Mouse (Mus musculus) midbrain, embryonic 16.5 days (tissue): ENCODE measurements around the gene A830005F24Rik. TPM values are rescaled to one million over a fixed set of nuclear protein-coding genes. Genes with fewer than 3 reads are reported as not detected.

Source experiments
- ATAC-seq: fragments of 200-750 bp; cut with Nextera tagmentation; 2 replicates; pipeline ENCODE4 v1.8.0; 2017; ENCODE audit warnings: moderate TSS enrichment
- H3K27ac ChIP-seq: fragments of 300-500 bp; sonication (generic); 2 replicates; pipeline ENCODE4 v1.5.1; 2014; ENCODE audit warnings: mild to moderate bottlenecking, low read length, mixed read lengths
- H3K27me3 ChIP-seq: fragments of 300-500 bp; sonication (generic); 2 replicates; pipeline ENCODE4 v1.6.1; 2014; ENCODE audit warnings: low read depth, low read length, mixed read lengths; ENCODE audit not compliant: control insufficient read depth, insufficient read depth
- H3K36me3 ChIP-seq: fragments of 300-500 bp; sonication (generic); 2 replicates; pipeline ENCODE4 v1.6.1; 2014; ENCODE audit warnings: mild to moderate bottlenecking, low read length, moderate library complexity, mixed read lengths; ENCODE audit not compliant: control insufficient read depth, insufficient read depth
- H3K4me1 ChIP-seq: fragments of 300-500 bp; sonication (generic); 2 replicates; pipeline ENCODE4 v1.6.1; 2014; ENCODE audit warnings: mild to moderate bottlenecking, low read length, mixed read lengths; ENCODE audit not compliant: control insufficient read depth, insufficient read depth
- H3K4me2 ChIP-seq: fragments of 300-500 bp; sonication (generic); 2 replicates; pipeline ENCODE4 v1.6.1; 2014; ENCODE audit warnings: mild to moderate bottlenecking, low read length, mixed read lengths
- H3K4me3 ChIP-seq: fragments of 300-500 bp; sonication (generic); 2 replicates; pipeline ENCODE4 v1.5.1; 2014; ENCODE audit warnings: low read depth, mild to moderate bottlenecking, low read length, moderate library complexity, mixed read lengths
- H3K9ac ChIP-seq: fragments of 300-500 bp; sonication (generic); 2 replicates; pipeline ENCODE4 v1.6.1; 2014; ENCODE audit warnings: low read depth, low read length, mixed read lengths
- H3K9me3 ChIP-seq: fragments of 300-500 bp; sonication (generic); replicated peaks from 2 replicates; pipeline ENCODE4 v1.6.1; 2014; ENCODE audit warnings: mild to moderate bottlenecking, low read length, mixed read lengths; ENCODE audit not compliant: control insufficient read depth, poor library complexity, severe bottlenecking
- WGBS: fragments of 180-500 bp; shearing (Covaris S2); extraction: QIAGEN DNeasy Blood & Tissue Kit; methylation state at CpG from one replicate; pipeline ENCODE4 v1.1.7; 2014; 5-methylcytosine and 5-hydroxymethylcytosine counted together
- polyA plus RNA-seq: library from polyadenylated mRNA; unstranded; fragments of >200 nt; fragmentation: Nextera tagmentation; extraction: Ambion mirVana; gene quantifications from 2 replicates; pipeline ENCODE4 v1.2.1, GENCODE M21; 2015

Gene A830005F24Rik
- polyA plus RNA-seq, 1 experiment from 2014 or later: 3.4 TPM

DNA sequence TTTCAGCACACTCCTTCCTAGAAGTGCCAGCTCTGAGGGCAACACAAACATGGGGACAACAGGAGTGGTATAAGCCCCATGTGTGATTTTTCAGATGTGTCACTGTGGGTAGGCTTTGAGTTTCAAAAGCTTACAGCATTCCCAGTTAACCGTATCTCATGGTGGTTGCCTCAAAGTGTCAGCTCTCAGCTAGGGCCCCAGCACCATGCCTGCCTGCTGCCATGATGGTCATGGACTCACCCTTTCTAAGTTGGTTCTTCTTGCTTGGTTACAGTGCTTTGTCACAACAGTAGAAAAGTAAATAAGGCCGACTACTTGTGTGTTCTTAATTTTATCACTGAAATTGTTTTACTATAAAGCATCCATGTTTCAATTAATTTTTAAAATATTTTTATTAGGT is 18.1 kb downstream of the A830005F24Rik start:
- peaks cover 3% of the 10 kb centered on the region; the same call in 1 of the 2 replicates for H3K36me3 ChIP-seq
- ATAC-seq: no peak
- H3K9ac ChIP-seq: no peak overlapping the region
- H3K27me3 ChIP-seq: no peaks in the 10 kb centered on the region
- H3K4me2 ChIP-seq: no peak overlapping the region
- H3K9me3 ChIP-seq: no peaks in the 10 kb centered on the region
- 0 out of 2 replicates have a peak, but pooled peaks cover 2% of the 10 kb centered on the region for H3K4me1 ChIP-seq
- 81% methylated on average over 2 of the region's 2 CpGs for WGBS
- no peak overlapping the region for H3K27ac ChIP-seq
- H3K4me3 ChIP-seq: no peak overlapping the region

DNA sequence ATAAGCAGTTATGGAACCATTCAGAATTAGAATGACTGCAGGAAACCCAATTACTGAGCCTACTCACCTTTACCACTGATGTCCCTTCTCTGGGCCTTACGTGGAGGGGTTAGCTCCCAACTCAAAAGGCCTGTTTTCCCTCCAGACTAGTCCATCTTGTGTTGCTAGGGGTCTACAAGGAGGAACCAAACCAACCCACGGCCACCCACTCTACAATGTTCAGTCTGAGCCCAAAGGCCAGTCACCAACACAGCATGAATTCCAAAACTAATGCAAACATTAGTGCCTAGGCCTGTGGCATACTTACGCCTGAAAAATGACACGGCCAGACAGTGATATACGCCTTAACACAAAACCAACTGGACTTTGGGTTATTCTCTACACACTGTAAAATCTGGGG is 20.1 kb downstream of the A830005F24Rik start:
- no peak overlapping the region for H3K4me2 ChIP-seq
- no peak overlapping the region for H3K27ac ChIP-seq
- peaks cover 6% of the 10 kb centered on the region; the same call in 1 of the 2 replicates for H3K36me3 ChIP-seq
- H3K4me1 ChIP-seq: 0 out of 2 replicates have a peak, but pooled peaks cover under 1% of the 10 kb centered on the region
- H3K9ac ChIP-seq: no peak overlapping the region
- no peaks in the 10 kb centered on the region for H3K27me3 ChIP-seq
- no peak for ATAC-seq
- WGBS: 90% methylated on average over 5 of the region's 5 CpGs
- no peaks in the 10 kb centered on the region for H3K9me3 ChIP-seq
- no peak overlapping the region for H3K4me3 ChIP-seq

DNA sequence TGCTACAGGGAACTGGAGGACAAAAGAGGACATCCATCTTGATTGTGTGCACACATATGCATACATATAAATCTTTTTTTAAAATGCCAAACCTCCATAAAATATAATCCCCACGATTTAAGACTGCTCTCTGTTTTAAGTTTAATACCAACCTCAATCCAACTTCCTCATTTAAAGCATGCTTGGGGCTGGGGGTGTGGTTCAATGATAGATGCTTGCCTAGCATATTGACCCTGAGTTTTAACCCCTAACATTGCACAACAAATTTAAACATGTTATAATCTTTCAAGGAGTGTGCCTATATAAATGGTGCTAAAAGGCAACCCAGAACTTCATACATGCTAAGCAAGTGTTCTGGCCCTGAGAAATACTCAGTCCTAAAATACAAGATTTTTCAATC is 27.1 kb downstream of the A830005F24Rik start:
- 71% methylated on average over 1 of the region's 1 CpGs for WGBS
- Histone ChIP-seq H3K27ac (no peak overlapping the region), H3K9ac (no peak overlapping the region), H3K4me3 (no peak overlapping the region), H3K4me1 (peaks cover 34% of the 10 kb centered on the region), H3K36me3 (peaks cover 6% of the 10 kb centered on the region; the same call in 1 of the 2 replicates), H3K4me2 (no peak overlapping the region), H3K9me3 (no peaks in the 10 kb centered on the region), H3K27me3 (no peaks in the 10 kb centered on the region)
- ATAC-seq: no peak

DNA sequence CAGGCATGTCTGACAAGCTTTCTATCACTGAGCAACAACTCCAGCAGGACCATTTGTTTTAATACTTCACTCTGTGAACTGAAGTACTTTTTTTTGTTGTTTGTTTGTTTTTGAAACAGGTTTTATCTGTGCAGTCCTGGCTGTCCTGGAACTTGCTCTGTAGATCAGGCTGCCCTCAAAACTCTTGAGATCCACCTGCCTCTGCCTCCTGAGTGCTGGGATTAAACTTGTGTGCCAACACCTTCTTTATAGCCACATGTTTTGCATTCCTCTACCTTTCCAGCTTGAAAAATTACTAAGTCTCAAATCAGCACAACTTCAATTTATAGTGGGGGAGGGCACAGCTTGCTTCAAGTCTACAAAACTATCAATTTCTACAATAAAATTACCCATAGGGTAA is 31.0 kb downstream of the A830005F24Rik start:
- H3K4me1 ChIP-seq: peaks cover 37% of the 10 kb centered on the region
- H3K4me3 ChIP-seq: no peak overlapping the region
- no peaks in the 10 kb centered on the region for H3K9me3 ChIP-seq
- ATAC-seq: no peak
- H3K27ac ChIP-seq: no peak overlapping the region
- H3K4me2 ChIP-seq: peak overlapping the region; percentile 31; the same call in 1 of the 2 replicates
- H3K36me3 ChIP-seq: no peaks in the 10 kb centered on the region
- H3K27me3 ChIP-seq: no peaks in the 10 kb centered on the region
- no peak overlapping the region for H3K9ac ChIP-seq

DNA sequence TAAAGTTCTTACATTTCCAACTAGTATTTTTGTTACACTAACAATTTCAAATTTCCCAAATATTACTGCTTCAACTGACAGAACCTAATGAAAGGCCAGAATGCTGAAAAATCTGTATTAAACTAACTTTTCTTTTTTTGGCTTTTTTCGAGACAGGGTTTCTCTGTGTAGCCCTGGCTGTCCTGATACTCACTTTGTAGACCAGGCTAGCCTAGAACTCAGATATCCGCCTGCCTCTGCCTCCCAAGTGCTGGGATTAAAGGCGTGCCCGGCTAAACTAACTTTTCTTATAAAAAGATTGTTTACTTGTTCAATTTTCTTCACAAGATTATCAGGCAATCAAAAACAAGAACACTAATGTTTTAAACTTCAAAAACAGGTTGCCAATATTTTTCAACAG is 31.5 kb downstream of the A830005F24Rik start:
- Histone ChIP-seq H3K9me3 (no peaks in the 10 kb centered on the region), H3K36me3 (no peaks in the 10 kb centered on the region), H3K9ac (no peak overlapping the region), H3K4me1 (peaks cover 35% of the 10 kb centered on the region), H3K4me2 (peak overlapping the region; percentile 85), H3K27me3 (no peaks in the 10 kb centered on the region), H3K4me3 (peak overlapping the region; percentile 77), H3K27ac (no peak overlapping the region)
- ATAC-seq: no peak
- 47% methylated on average over 4 of the region's 4 CpGs for WGBS

DNA sequence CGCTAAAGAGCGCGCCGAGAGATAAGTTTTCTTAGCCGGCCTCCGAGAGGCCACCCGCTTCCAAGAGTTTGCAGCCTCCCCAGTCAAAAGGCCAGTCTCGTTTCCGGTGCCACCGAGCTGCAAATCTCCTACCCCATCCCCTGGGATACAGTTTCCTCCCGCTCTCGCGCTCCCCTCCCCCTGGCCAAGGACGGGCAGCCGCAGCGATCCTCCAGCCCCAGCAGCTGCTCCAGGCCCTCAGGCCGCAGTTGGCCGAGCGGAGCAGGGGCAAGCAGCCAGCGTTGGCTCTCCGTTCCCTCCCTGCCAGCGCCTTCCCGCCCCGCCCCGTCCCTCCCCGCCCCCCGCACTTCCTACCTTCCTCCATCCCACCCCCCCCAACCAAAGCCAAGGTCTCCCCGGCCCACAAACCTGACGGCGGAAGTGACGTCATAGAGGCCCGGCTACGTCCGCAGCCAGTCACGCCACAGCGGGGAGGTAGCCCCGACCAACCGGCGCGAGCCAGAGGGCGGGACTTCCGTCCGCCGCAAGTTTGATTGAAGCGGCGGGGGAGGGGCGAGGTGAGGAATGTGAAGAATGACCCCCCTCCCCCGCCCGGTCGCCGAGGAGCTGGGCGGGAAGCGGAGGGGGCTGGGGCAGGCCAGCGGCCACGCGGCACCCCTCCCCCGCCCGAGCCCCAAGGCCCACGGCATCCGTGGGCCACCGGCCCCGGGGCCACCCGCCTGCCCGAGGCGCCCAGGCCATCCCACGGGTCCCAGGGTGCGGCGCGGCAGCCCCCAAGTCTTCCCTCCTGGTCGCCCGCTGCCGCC is 32.3 kb downstream of the A830005F24Rik start:
- WGBS: under 1% methylated on average over 53 of the region's 72 CpGs

DNA sequence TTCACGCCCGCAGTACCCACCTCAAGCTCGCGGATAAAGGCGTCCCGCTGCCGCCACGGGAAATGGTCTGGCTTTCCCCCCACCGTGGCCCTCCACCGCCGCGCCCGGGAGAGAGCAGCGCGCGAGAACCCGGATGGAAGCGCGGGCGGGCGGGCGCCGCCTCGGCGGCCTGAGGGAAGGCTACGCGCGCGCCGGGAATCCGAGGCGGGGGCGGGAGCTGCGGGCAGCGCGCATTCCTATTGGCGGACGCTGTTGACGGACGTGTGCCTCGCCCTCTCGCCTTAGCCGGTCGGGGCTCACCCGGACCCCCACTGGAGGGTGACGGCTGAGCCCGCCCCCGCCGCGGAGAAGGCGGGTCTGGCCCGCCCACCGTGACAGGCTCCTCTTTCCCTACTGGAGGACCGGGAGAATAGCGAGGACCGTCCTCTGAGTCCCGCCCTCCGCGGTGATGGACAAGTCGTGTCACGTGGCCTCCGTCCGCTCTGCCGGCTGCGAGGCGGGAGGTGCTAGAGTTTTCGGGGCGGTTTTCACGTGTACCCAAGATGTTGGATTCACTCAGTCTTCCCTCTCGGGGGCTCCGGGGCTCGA is 33.1 kb downstream of the A830005F24Rik start:
- Histone ChIP-seq H3K4me3 (peak overlapping the region; percentile 77), H3K9me3 (no peaks in the 10 kb centered on the region), H3K4me1 (peaks cover 23% of the 10 kb centered on the region), H3K27ac (peak overlapping the region; percentile 100), H3K36me3 (no peaks in the 10 kb centered on the region), H3K9ac (peak overlapping the region; percentile 99), H3K27me3 (no peaks in the 10 kb centered on the region), H3K4me2 (peak overlapping the region; percentile 77)
- peak; percentile 99 for ATAC-seq
- WGBS: under 1% methylated on average over 60 of the region's 72 CpGs

More for the DNA sequence above, 32.3 kb downstream of the A830005F24Rik start:
- Histone ChIP-seq H3K27me3 (no peaks in the 10 kb centered on the region), H3K9me3 (no peaks in the 10 kb centered on the region), H3K4me3 (peak overlapping the region; percentile 77), H3K9ac (peak overlapping the region; percentile 99), H3K27ac (peak overlapping the region; percentile 100), H3K36me3 (no peaks in the 10 kb centered on the region), H3K4me2 (peak overlapping the region; percentile 85), H3K4me1 (peaks cover 29% of the 10 kb centered on the region)
- ATAC-seq: peak; percentile 88

DNA sequence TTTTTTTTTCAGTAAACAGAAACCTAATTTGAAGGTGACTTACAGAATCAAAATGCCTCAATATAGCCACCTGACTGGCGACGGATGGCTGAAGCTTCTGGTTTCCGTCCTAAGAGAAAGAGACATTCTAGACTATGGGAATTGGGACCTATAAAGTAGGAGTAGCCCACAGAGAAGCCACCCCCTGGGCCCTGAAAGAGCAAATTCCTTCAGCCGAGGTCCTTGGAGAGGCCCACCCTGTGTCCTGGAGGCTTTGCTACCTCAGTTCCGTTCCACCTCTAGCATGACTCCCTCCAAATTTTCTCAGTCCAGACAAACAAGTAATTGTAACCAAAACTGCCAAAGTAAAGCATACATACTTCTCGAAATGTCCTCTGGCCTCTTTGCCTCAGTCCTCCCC is 34.3 kb downstream of the A830005F24Rik start:
- Histone ChIP-seq H3K9me3 (no peaks in the 10 kb centered on the region), H3K9ac (no peak overlapping the region), H3K4me3 (no peak overlapping the region), H3K4me1 (peaks cover 19% of the 10 kb centered on the region), H3K27ac (no peak overlapping the region), H3K36me3 (no peaks in the 10 kb centered on the region), H3K27me3 (no peaks in the 10 kb centered on the region), H3K4me2 (no peak overlapping the region)
- ATAC-seq: no peak
- WGBS: 93% methylated on average over 6 of the region's 6 CpGs

DNA sequence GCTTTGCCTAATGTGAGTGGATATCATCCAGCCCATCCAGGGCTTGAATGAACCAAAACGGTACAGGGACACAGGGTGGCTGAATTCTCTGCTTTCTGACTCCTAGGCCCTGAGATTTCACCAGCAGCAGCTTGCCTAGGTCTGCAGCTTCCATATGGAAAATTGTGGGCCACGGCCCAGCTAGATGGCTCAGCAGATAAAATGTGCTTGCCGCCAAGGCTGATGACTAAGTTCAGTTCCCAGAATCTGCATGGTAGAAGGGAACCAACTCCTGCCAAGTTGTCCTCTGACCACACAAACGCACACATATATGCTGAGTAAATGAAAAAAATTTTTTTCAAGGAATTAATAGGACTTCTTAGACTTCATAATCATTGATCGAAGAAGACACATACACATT is 34.9 kb downstream of the A830005F24Rik start:
- no peak for ATAC-seq
- peaks cover 18% of the 10 kb centered on the region for H3K4me1 ChIP-seq
- H3K9me3 ChIP-seq: no peaks in the 10 kb centered on the region
- H3K27me3 ChIP-seq: no peaks in the 10 kb centered on the region
- no peaks in the 10 kb centered on the region for H3K36me3 ChIP-seq
- no peak overlapping the region for H3K4me2 ChIP-seq
- no peak overlapping the region for H3K9ac ChIP-seq
- no peak overlapping the region for H3K27ac ChIP-seq
- WGBS: 90% methylated on average over 5 of the region's 5 CpGs
- no peak overlapping the region for H3K4me3 ChIP-seq
